Mouse (Mus musculus) midbrain, embryonic 15.5 days (tissue): ENCODE results near the gene Apol9a. TPM values are rescaled to one million over a fixed set of nuclear protein-coding genes. Genes with fewer than 3 reads are reported as not detected.
"Not testable (repeated sequence)": the region's sequence is repeated elsewhere in the genome, so short reads cannot be mapped to it uniquely, and the experiment has no call there.

Experiments used
- ATAC-seq: fragments of 200-750 bp; cut with Nextera tagmentation; replicated peaks from 2 replicates; pipeline ENCODE4 v1.8.0; 2017; ENCODE audit warnings: moderate TSS enrichment
- H3K27ac ChIP-seq: fragments of 300-500 bp; sonication (generic); 2 replicates; pipeline ENCODE4 v1.5.1; 2015; ENCODE audit warnings: mild to moderate bottlenecking, inconsistent platforms
- H3K27me3 ChIP-seq: fragments of 300-500 bp; sonication (generic); replicated peaks from 2 replicates; pipeline ENCODE4 v1.6.1; 2015; ENCODE audit warnings: inconsistent platforms
- H3K36me3 ChIP-seq: fragments of 300-500 bp; sonication (generic); replicated peaks from 2 replicates; pipeline ENCODE4 v1.6.1; 2015; ENCODE audit warnings: inconsistent platforms
- H3K4me1 ChIP-seq: fragments of 300-500 bp; sonication (generic); 2 replicates; pipeline ENCODE4 v1.6.1; 2015; ENCODE audit warnings: inconsistent platforms
- H3K4me2 ChIP-seq: fragments of 300-500 bp; sonication (generic); 2 replicates; pipeline ENCODE4 v1.6.1; 2015; ENCODE audit warnings: inconsistent platforms, mild to moderate bottlenecking, moderate library complexity
- H3K4me3 ChIP-seq: fragments of 300-500 bp; sonication (generic); 2 replicates; pipeline ENCODE4 v1.5.1; 2015; ENCODE audit warnings: mild to moderate bottlenecking, inconsistent platforms
- H3K9ac ChIP-seq: fragments of 300-500 bp; sonication (generic); 2 replicates; pipeline ENCODE4 v1.6.1; 2015; ENCODE audit warnings: mild to moderate bottlenecking, inconsistent platforms
- H3K9me3 ChIP-seq: fragments of 300-500 bp; sonication (generic); 2 replicates; pipeline ENCODE4 v1.6.1; 2016; ENCODE audit warnings: inconsistent platforms
- WGBS: fragments of 180-500 bp; shearing (Covaris S2); methylation state at CpG from one replicate; pipeline ENCODE4 v1.1.7; 2015; ENCODE audit warnings: mixed read lengths; 5-methylcytosine and 5-hydroxymethylcytosine counted together
- polyA plus RNA-seq: library from polyadenylated mRNA; unstranded; fragments of >200 nt; fragmentation: Nextera tagmentation; extraction: Ambion mirVana; gene quantifications from 2 replicates; pipeline ENCODE4 v1.2.1, GENCODE M21; 2015

Apol9a gene
- polyA plus RNA-seq, 1 experiment from 2014 or later: 0.14 TPM

DNA sequence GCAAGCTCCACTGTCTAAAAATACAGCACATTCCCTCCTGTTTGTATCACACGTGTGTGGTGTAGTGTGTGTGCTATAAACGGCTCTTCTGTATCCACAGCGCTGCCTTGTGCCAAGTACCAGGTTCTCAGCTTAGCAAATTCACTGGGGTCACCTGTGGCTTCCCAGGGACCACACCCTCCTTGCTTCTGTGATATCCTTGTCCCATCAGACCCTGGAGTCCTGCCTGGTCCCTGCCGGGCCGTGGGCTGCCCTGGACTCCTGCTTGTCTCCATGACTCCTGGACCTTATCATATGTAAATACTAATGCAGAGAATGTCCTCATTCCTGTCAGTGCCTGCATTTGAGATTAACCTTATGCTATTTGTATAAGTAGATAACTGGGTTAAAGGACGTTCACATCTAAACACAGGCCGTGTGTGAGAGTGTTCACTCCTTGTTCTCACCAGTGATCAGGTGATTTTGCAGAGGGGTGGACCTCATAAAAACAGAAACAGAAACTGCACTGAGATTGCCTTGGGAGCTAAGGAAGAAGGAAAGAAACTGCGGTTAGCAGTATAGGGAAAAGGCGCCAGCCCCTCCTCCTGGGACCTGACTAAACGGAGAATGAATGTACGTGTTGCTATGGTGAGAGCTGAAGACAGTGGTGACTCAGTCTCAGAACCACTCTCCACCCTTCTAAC is 13.3 kb downstream of the Apol9a start:
- not testable (repeated sequence) for H3K9ac ChIP-seq, H3K27me3 ChIP-seq, H3K4me1 ChIP-seq, H3K9me3 ChIP-seq, H3K27ac ChIP-seq, H3K36me3 ChIP-seq, H3K4me3 ChIP-seq, ATAC-seq, H3K4me2 ChIP-seq
- 77% methylated on average over 11 of the region's 11 CpGs for WGBS

DNA sequence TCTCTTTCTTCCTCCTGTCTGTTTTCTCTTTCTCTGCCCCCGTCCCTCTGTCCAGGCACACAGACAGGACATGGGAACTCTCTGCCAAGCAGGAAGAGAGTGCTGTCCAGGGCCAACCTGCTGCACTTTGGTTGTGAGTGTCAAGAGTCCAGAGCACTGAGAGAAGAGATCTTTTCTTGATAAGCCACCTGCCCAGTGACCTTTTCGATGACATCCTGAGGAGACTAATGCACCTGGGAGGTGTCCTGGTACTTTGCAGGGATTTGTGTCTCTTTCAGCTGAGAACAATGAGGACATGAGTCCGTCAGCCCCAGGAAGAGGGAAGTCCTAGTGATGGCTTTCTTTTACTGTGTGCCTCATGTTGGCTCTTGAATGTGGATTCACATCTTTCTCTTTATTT is 17.1 kb downstream of the Apol9a start:
- not testable (repeated sequence) for H3K9ac ChIP-seq, H3K27ac ChIP-seq, H3K4me2 ChIP-seq, H3K4me3 ChIP-seq, H3K27me3 ChIP-seq, H3K4me1 ChIP-seq, ATAC-seq, H3K36me3 ChIP-seq, H3K9me3 ChIP-seq
- 67% methylated on average over 3 of the region's 3 CpGs for WGBS

DNA sequence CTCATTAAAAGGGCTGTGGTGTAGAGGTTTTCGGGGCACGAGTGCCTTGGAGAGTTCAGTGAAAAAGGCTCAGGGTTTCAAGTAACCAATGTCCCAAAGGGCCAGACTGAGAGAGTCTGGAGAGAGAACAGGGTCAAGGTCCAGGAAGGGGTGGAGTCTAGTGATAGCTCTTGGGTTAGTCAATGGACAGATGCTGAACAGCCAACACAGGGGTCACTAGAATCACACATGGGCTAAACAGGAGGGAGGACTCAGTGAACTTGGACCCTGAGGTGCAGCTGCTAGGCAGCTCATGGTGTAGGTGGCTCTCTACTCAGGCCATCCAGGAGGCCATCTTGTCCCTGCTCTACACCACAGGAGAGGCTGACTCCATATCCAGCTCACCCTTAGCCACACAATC is 23.5 kb downstream of the Apol9a start:
- no peak overlapping the region for H3K4me2 ChIP-seq
- H3K4me1 ChIP-seq: no peaks in the 10 kb centered on the region
- H3K4me3 ChIP-seq: no peak overlapping the region
- H3K27me3 ChIP-seq: no peaks in the 10 kb centered on the region
- no peaks in the 10 kb centered on the region for H3K36me3 ChIP-seq
- no peaks in the 10 kb centered on the region for H3K9me3 ChIP-seq
- no peak overlapping the region for H3K9ac ChIP-seq
- no peak for ATAC-seq
- 94% methylated on average over 2 of the region's 2 CpGs for WGBS
- no peak overlapping the region for H3K27ac ChIP-seq

DNA sequence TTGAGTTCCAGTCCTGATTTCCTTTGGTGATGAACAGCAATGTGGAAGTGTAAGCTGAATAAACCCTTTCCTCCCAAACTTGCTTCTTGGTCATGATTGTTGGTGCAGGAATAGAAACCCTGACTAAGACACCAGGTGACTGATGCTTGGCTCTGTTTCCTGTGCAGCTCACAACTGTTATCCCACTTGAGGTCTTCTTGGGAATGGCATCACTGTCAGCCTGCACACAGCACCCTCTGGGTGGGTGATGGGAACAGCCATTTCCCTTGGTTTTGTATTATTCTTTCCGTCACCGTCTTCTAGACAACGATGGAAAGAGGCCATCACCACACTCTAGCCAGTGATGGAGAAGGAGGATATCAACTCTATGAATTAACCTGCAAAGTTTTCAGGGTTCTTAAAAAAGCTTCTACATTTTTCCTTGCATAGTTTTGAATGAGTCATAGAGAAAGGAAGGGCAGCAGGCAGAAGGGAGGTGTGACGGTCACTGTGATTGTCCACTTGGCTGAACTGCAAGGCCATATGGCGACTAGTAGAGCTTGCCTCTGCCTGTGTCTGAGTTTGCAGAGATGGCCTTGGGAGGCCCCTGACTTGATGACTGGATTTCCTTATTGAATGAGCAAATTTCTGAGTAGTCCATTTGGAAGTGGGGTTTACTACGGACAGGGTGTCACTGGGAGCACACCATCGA is 26.4 kb downstream of the Apol9a start:
- H3K27ac ChIP-seq: no peak overlapping the region
- H3K4me3 ChIP-seq: no peak overlapping the region
- no peak overlapping the region for H3K4me2 ChIP-seq
- H3K9ac ChIP-seq: no peak overlapping the region
- no peaks in the 10 kb centered on the region for H3K27me3 ChIP-seq
- 92% methylated on average over 7 of the region's 7 CpGs for WGBS
- H3K9me3 ChIP-seq: no peaks in the 10 kb centered on the region
- no peak for ATAC-seq
- no peaks in the 10 kb centered on the region for H3K36me3 ChIP-seq
- no peaks in the 10 kb centered on the region for H3K4me1 ChIP-seq

DNA sequence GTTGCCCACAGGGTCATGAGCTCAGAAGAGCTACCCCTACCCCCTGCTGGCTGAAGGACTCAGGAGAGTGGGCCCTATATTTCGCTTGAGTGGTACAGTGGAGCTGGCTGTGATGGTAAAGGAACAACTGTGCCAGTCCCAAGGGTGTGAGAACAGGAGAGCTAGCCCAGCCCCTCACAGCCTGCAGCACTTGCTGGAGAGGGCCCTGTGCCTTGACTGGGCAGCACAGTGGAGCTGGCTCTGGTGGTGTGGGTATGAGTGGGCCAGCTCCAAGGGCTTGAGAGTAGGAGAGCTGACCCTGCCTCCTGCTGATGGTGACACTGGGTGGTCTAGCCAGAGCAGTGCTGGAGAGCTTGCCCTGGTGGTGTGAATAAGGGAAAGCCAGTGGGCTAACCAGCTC is 28.1 kb downstream of the Apol9a start:
- H3K36me3 ChIP-seq: no peaks in the 10 kb centered on the region
- H3K9me3 ChIP-seq: no peaks in the 10 kb centered on the region
- H3K4me2 ChIP-seq: no peak overlapping the region
- no peaks in the 10 kb centered on the region for H3K27me3 ChIP-seq
- 83% methylated on average over 1 of the region's 1 CpGs for WGBS
- H3K4me3 ChIP-seq: no peak overlapping the region
- no peak for ATAC-seq
- H3K27ac ChIP-seq: no peak overlapping the region
- no peak overlapping the region for H3K9ac ChIP-seq
- H3K4me1 ChIP-seq: no peaks in the 10 kb centered on the region

DNA sequence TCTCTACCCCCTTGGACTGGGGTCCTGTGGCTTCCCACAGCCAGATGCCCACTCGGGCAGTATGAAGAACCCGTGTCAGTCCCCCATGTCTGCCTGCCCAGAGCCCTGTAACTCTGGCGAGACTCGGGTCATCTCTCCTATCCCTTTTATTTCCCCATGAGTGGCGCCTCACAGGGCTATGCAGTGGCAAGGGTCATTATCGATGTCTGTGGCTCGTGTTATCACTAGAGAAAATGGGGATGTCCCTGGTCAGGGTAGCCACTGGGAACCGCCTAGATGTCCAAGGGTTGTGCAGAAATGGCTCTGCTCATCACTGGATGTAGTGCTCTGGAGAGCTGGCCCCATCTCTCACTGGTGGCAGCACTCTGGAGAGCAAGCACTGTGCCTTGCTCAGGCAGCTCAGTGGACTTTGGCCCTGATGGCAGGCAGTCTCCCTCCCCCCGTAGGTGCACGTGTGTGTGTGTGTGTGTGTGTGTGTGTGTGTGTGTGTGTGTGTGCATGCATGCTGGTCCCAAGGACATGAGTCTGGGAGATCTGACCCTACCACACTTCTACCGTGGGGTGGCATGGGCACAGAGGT is 28.6 kb downstream of the Apol9a start:
- ATAC-seq: no peak
- Histone ChIP-seq H3K9ac (no peak overlapping the region), H3K27ac (no peak overlapping the region), H3K4me1 (no peaks in the 10 kb centered on the region), H3K4me2 (no peak overlapping the region), H3K9me3 (no peaks in the 10 kb centered on the region), H3K36me3 (no peaks in the 10 kb centered on the region), H3K27me3 (no peaks in the 10 kb centered on the region), H3K4me3 (no peak overlapping the region)
- 86% methylated on average over 11 of the region's 11 CpGs for WGBS

DNA sequence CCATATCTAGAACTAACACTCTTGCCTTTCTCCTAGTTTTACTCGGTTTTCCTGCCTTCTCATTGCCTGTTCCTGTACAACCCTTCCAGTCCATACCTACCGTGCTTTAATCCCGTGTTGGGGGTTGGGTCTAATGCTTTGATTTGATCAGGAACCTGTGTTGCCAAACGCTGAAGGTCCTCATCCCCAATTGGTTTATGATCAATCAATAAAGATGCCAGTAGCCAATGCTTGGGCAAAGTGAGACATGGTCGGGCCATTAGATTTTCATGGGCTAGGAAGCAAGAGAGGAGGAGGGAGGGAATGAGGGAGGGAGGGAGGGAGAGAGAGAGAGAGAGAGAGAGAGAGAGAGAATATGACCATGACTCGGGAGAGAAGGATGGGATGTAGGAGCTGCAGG is 29.5 kb downstream of the Apol9a start:
- 85% methylated on average over 6 of the region's 6 CpGs for WGBS
- Histone ChIP-seq H3K27ac (no peak overlapping the region), H3K36me3 (no peaks in the 10 kb centered on the region), H3K4me3 (no peak overlapping the region), H3K4me1 (no peaks in the 10 kb centered on the region), H3K4me2 (no peak overlapping the region), H3K9me3 (no peaks in the 10 kb centered on the region), H3K9ac (no peak overlapping the region), H3K27me3 (no peaks in the 10 kb centered on the region)
- ATAC-seq: no peak

DNA sequence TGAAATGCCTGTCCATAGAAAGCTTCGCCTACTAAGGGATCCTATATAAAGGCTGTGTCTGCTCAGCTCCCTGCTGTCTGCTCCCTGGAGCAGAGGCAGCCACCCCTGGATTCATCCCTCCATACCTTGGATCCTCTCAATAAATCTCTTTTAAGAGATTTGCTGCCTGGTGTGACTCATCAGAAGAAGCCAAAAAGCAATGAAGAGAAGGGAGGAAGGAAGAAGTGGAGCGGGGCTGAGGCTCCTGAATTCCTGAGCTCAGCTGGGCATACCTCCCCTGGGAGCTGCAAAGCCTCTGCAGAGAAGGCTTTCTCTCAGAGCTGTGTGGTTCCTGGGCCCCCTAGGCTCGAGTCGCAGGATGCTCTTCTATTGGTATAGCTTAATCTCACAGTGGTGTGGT is 31.0 kb downstream of the Apol9a start:
- Histone ChIP-seq H3K4me2 (no peak overlapping the region), H3K27me3 (no peaks in the 10 kb centered on the region), H3K27ac (no peak overlapping the region), H3K9me3 (no peaks in the 10 kb centered on the region), H3K4me1 (no peaks in the 10 kb centered on the region), H3K4me3 (no peak overlapping the region), H3K36me3 (no peaks in the 10 kb centered on the region), H3K9ac (no peak overlapping the region)
- no peak for ATAC-seq
- WGBS: 40% methylated on average over 4 of the region's 4 CpGs

DNA sequence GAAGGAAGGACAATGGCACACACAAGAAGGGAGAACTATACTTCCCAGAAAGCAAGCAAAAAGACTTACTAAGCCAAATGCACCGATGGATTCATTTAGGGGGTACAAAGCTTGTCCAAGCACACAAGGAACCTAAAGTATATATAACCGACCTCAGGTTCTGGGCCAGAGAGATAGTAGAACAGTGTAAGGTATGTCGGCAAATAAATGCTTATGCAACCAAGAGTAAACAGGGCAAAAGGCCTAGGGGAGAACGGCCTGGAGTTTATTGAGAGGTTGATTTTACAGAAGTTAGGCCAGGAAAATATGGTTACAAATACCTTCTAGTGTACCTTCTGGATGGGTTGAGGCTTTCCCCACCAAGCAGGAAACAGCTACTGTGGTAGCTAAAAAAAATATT is 33.5 kb downstream of the Apol9a start:
- no peak for ATAC-seq
- WGBS: 95% methylated on average over 4 of the region's 4 CpGs
- H3K4me2 ChIP-seq: no peak overlapping the region
- no peaks in the 10 kb centered on the region for H3K4me1 ChIP-seq
- no peak overlapping the region for H3K27ac ChIP-seq
- no peak overlapping the region for H3K9ac ChIP-seq
- H3K27me3 ChIP-seq: no peaks in the 10 kb centered on the region
- H3K9me3 ChIP-seq: no peaks in the 10 kb centered on the region
- no peaks in the 10 kb centered on the region for H3K36me3 ChIP-seq
- no peak overlapping the region for H3K4me3 ChIP-seq

DNA sequence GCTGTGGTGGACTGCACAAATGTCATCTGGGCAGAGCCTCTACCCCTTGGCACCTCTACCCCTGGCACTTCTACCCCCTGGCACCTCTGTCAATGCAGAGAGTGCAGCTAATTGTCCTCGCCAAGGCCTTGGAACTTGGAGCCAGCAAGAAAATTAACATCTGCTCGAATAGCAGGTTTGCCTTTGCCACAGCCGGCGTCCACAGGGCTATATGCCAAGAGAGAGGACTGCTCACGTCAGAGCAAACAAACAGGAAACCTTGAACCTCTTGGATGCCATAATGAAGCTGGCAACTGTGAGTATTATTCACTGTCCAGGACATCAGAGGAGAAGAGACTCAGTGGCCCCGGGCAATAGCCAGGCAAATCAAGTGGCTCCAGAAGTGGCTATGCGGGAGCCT is 34.0 kb downstream of the Apol9a start:
- no peak overlapping the region for H3K27ac ChIP-seq
- no peak overlapping the region for H3K9ac ChIP-seq
- no peak overlapping the region for H3K4me2 ChIP-seq
- H3K4me1 ChIP-seq: no peaks in the 10 kb centered on the region
- H3K9me3 ChIP-seq: no peaks in the 10 kb centered on the region
- H3K36me3 ChIP-seq: no peaks in the 10 kb centered on the region
- no peak overlapping the region for H3K4me3 ChIP-seq
- WGBS: 78% methylated on average over 7 of the region's 7 CpGs
- ATAC-seq: no peak
- H3K27me3 ChIP-seq: no peaks in the 10 kb centered on the region

DNA sequence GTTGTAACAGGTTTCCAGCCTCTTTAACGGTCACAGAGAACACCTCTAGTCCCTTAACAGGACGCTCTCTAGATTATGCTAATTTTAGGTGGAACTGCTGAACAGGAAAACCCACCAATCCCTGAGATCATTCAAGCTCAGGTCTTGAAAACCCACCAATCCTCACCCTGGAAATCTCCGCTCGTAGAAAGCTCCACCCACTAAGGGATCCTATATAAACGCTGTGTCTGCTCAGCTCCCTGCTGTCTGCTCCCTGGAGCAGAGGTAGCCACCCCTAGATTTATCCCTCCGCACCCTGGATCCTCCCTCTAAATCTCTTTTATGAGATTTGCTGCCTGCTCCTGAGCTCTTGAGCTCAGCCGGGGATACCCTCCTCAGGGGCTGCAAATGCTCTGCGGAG is 40.3 kb downstream of the Apol9a start:
- H3K27ac ChIP-seq: no peak overlapping the region
- H3K9ac ChIP-seq: no peak overlapping the region
- no peaks in the 10 kb centered on the region for H3K9me3 ChIP-seq
- no peak overlapping the region for H3K4me3 ChIP-seq
- ATAC-seq: no peak
- H3K36me3 ChIP-seq: no peaks in the 10 kb centered on the region
- 87% methylated on average over 8 of the region's 8 CpGs for WGBS
- H3K27me3 ChIP-seq: no peaks in the 10 kb centered on the region
- no peak overlapping the region for H3K4me2 ChIP-seq
- H3K4me1 ChIP-seq: peaks cover 28% of the 10 kb centered on the region

DNA sequence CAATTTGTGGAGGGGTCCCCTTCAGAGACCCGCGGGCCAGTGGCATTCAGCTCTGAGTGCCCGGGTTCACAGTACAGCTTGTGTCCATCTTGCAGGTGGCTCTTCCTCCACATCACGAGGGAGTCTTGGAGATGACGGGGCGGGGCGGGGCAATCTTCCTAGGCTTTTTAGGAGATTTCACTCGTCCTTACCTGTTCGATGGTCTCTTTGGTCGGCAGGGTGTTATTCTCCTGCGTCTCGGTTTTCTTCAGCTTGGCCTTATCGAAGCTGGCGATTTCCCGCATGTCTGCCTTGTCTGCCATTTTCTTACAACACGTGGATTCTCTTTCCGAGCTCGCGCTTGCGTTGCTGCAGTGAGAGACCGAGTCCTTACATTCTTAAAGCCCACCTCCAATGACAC is 41.0 kb downstream of the Apol9a start:
- H3K9ac ChIP-seq: no peak overlapping the region
- WGBS: 94% methylated on average over 21 of the region's 21 CpGs
- H3K4me2 ChIP-seq: no peak overlapping the region
- H3K4me1 ChIP-seq: peaks cover 30% of the 10 kb centered on the region
- ATAC-seq: no peak
- H3K27ac ChIP-seq: no peak overlapping the region
- H3K9me3 ChIP-seq: no peaks in the 10 kb centered on the region
- H3K4me3 ChIP-seq: no peak overlapping the region
- H3K27me3 ChIP-seq: no peaks in the 10 kb centered on the region
- H3K36me3 ChIP-seq: no peaks in the 10 kb centered on the region

DNA sequence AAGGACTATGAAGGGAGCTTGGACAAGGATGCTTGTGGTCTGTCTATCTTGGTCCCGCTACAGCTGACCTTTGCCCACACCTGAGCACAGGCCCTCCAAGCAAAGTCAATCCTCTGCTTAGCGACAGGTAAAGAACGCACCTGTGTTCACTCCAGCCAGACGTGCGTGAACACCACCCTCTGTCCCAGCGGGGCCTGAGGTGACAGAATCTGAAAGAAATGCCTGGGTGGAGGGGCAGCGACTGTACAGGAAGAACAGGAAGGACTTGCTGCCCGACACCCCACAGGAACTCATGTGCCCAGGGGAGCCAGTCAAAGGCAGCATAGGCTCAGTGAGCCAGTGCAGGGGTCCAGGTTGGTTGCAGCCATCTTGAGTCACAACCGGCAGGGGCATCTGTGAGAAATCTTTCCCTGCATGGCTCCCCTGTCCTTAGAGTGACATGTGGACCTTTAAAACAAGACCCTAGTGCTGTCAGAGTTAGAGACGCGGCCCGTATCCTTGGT is 42.1 kb downstream of the Apol9a start:
- Histone ChIP-seq H3K9ac (no peak overlapping the region), H3K4me3 (no peak overlapping the region), H3K36me3 (no peaks in the 10 kb centered on the region), H3K4me1 (peaks cover 35% of the 10 kb centered on the region), H3K27me3 (no peaks in the 10 kb centered on the region), H3K9me3 (no peaks in the 10 kb centered on the region), H3K27ac (no peak overlapping the region), H3K4me2 (no peak overlapping the region)
- WGBS: 89% methylated on average over 12 of the region's 12 CpGs
- 0 out of 2 replicates have a peak, but pooled peaks have one; percentile 33 for ATAC-seq
